Mouse (Mus musculus) liver, adult 10 weeks (tissue): ENCODE data around the gene Gpx3. TPM values are rescaled to one million over a fixed set of nuclear protein-coding genes. Genes with fewer than 3 reads are reported as not detected.

ENCODE experiments used
- polyA plus RNA-seq: library from polyadenylated mRNA; stranded (reverse); fragments of 350-450 nt; fragmentation: Illumina TruSeq; extraction: RNeasy Lipid Tissue Mini Kit (QIAGEN cat#74804); gene quantifications from one replicate; pipeline ENCODE4 v1.2.3, GENCODE M21; 2014; ENCODE audit warnings: low read depth, low replicate concordance

The Gpx3 gene
- polyA plus RNA-seq, result 2.6 TPM

DNA sequence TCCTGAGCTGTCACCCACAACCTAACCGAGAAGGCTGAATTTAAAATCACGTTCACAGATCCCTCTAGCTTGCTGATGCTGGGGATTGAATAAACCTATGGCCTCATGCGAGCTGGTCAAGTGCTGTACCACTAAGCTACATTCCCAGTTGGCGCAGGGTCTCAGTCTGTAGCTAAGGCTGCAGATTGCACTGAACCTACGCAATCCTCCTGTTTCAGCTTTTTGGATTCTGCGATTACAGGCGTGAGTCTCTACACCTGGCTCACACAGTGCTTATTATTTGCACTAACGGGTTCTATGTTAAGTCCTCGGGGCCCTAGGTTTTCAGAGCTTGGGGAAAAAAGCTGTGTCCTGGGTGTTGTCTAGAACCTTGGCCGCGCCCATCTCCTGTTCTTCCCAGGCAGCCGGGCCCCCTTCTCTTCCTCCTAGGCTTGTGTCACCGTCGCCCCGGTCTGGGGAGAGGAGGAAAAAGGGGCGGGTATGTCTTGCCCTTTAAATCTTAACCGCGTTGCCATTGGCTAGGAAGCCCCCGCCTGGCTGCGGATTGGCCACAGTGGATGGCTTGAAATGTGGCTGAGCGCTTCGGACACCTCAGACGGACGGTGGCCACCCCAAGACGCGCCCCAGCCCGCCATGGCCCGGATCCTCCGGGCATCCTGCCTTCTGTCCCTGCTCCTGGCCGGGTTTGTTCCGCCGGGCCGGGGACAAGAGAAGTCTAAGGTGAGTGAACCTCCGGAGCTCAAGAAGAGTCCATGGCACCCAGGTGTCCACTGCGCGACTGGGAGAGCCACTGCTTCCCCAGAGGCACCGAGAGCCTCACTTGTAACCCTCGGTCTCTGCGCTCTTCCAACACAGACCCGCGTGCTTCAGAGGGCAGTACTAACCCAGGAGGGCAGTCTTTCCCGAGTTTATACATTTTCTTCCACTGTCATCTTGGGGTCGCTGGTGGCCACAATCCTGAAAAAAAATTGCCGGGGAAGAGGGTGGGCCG is at the start of gene Gpx3:
TSS of gene Gpx3 (plus strand) at position 121 of the 991 bp plus-strand sequence.

DNA sequence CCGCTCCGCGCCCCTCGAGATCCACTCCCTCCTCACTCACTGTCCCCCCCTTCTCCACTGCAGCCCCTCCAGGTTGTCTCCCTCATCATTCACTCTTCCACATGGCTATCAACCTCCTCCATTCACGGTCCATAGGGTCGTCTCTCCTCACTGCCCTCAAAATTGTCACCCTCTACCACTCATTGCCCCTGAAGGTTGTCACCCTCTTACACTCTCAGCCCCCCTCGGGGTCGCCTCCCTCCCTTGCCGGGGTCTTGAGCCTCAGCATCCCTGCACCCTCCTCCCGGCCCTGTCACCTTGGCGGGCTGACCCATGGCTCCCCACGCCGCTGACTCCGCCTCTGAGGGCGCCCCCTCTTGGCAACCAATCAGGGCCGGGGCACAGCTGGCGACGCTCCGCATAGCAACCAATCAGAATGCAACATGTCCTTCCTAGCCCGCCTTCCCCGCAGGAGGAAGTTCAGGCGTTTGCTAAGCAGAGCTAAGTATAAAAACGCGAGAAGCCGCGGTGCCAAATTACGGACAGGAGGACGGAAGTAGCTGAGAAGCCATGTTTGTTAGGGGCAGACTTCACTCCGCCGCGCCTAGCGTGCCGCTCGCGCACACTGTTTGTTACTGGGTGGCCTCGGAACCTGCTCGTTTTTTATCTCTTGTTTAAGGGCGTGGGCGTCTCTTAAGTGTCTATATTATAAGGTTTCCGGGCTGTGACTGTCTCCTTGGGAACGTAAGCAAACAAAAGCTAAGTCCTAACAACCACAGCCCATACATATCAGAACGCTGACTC is 41.8 kb upstream of the Gpx3 start, which contains the start of gene Lyrm7:
TSS of gene Lyrm7 (minus strand) at position 661 of the 783 bp plus-strand sequence.

GRCm38 (mm10) chr11:54866119-54867048 is 35.9 kb upstream of the Gpx3 start, which contains the start of gene Hint1:
Hint1 (plus strand) TSS chr11:54866383.

Other genes with a start within 250 kb of the Gpx3 start
- gene Cdc42se2, start 114.8 kb upstream of the Gpx3 start, polyA plus RNA-seq, result 7.7 TPM
- 7.6 TPM for gene Lyrm7, start 41.5 kb upstream of the Gpx3 start, polyA plus RNA-seq
- gene Hint1, start 36.1 kb upstream of the Gpx3 start, polyA plus RNA-seq, result 215 TPM
- gene Tnip1, start 60.5 kb downstream of the Gpx3 start, polyA plus RNA-seq, result 0.85 TPM
- 22.9 TPM for gene Anxa6, start 131.0 kb downstream of the Gpx3 start, polyA plus RNA-seq
- 0.37 TPM for gene Ccdc69, start 175.7 kb downstream of the Gpx3 start, polyA plus RNA-seq
- gene Gm2a, start 195.7 kb downstream of the Gpx3 start, polyA plus RNA-seq, result 36.8 TPM
- gene Slc36a3, start 249.3 kb downstream of the Gpx3 start, polyA plus RNA-seq, result not detected